Mouse (Mus musculus): Measurements from ENCODE around the gene Cstf1. TPM values are rescaled to one million over a fixed set of nuclear protein-coding genes. Genes with fewer than 3 reads are reported as not detected.

Cstf1 gene
- 18.5 and 19.7 TPM in 2 replicates for total RNA-seq (2015)
- total RNA-seq (2017), result 34.4 and 39.7 TPM in 2 replicates

DNA sequence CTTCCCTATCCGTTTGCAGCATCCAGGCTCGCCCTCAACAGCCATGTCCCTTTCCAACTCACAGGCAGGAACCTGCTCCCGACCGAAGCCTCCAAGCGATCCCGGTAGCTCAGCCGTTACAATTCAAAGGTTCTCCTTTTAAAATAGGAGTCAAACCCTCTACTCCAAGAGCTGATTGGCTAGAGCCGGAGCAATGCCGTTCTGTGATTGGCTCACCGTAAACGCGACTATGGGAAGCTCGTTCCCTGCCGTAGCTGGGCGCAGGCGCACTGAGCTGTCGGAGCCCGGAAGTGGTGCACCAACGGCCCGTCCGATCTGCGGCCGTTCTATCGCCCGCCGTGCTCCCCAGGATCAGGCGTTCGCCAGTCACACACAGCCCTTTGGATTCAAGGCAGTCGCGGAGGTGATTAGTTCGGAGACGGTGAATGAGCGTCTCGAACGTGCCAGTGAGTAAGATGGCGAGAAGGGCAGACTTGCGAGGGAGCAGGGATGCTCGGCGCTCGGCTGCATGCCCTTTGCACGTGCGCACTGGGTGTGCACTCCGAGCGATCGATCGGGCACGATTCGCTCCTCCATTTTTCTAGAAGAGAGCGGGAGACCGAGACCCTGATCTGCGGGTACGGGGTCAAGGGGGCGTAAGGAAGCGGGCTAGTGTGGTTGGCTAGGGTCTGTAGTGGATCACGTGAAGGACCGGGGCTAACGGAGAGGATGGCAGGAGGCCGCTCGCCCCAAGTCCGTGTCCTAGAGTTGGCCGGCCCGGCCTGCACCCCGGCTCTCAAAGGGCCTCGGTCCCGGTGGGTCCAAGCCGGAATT, at the start of gene Cstf1, which contains the start of gene Aurka:
Cstf1 (plus strand) TSS at position 271 of the 813 bp plus-strand sequence.
Aurka (minus strand) TSS at position 125 of the 813 bp plus-strand sequence.
- ATAC-seq (ENCODE audit: poor library complexity, severe bottlenecking), result peak; percentile 90

DNA sequence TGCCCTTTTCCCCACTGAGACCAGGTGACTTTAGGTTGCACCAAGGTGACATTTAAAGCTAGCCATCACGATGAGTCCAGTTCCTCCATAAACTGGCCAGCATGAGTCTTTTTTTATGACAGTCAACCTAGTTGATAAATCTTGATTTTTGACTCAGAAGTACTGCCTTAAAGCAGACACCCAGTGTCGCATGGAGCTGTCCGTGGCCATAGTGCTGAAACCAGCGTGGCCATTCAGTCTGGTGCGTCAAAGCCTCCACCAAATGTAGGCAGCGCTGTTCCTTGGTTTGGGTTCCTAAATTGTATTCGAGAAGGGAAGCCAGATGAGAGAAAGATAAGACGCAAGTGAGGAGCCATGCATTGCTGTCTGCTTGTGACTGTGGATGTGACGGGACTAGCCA, 49.6 kb upstream of the Cstf1 start:
- no peak for ATAC-seq (ENCODE audit: poor library complexity, severe bottlenecking)

DNA sequence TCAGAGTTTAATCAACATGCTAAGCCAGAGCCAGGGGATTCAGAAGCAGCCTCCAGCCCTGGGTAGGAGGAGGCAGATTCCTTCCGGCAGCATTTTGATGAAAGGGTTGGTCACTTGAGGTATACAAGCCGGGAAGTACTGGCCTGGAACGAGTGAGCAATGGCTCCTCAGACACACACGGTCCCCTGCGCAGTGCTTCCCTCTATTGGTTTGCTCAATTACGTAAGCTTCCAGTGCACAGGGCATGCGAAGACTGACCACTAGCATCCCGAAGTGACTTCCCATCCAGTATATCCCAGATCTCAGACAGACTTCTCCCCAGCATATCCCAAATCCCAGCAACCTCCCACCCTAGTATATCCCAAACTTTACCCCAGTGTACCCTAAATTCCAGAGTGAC, 42.2 kb upstream of the Cstf1 start:
- ATAC-seq (ENCODE audit: poor library complexity, severe bottlenecking), result no peak

DNA sequence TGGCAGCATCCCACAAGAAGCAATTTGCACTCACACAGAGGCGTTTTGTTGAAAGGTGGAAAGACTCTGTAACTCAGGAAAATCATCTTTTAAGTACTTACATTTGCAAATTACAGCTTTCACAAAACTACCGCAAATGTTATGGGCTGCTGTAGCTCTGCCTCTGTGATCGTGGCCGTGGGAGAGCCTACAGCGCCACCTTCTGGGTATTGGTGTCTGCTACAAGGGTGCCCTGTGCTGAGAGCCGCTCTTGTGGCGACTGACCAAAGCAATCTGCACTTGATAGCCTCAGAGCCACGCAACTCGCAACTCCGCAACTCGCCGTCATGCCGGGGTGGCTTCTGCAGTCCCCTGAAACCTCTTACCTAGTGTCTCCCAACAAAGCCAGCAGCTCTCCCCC, 41.3 kb upstream of the Cstf1 start:
- peak; percentile 24; the same call in 1 of the 2 replicates for ATAC-seq (ENCODE audit: poor library complexity, severe bottlenecking)

DNA sequence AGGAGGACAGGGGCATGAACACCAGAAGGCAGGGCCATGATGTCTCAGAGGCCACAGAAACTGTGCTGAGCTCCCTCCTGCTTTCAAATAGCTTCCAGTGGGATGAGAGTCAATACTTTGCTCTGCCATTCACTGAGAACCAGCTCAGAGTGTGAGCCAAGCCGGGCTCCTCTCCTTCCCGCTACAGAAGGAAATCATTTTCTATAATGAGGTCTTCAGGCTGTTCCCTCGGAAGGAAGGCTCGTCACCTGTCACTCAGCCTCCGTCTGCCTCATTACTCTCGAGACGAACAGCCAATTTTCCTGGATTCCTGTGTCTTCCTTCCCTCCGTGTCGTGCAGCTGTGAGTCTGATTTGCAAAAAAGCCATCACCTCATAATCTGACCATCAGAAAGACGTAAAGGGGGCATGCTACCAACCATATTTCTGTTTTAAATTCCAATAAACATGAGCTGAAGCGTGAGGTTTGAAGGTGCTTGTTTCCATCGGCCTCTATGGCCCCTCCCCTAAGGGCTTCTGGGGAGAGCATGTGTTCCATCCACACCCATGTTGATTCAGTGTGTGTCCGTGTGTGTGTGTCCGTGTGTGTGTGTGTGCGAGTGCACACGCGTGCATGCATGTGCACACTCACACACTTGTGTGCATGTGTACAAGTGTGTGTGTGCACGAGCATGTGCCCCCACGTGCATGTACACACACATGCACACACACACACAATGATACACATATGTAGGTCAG, 32.1 kb upstream of the Cstf1 start:
- ATAC-seq (ENCODE audit: poor library complexity, severe bottlenecking), result no peak

DNA sequence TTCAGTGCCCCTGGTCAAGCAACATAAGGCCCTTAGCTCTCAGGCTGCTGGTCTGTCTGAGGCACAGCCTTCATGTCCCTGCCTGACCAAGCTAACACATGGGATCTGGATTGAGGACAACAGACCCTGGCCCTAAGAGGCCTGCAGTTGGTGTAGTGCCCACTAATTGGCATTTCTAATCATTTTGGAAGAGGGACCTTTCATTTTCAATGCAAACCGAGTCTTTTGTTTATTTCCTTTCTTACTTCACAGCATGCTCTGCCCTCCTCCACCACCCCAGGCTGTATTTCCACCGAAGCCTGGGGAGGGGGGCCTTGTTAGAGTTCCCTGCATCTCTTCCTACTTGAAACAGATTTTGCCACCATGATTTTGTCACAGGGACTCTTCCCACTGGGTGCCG, 29.5 kb upstream of the Cstf1 start:
- ATAC-seq (ENCODE audit: poor library complexity, severe bottlenecking), result no peak

DNA sequence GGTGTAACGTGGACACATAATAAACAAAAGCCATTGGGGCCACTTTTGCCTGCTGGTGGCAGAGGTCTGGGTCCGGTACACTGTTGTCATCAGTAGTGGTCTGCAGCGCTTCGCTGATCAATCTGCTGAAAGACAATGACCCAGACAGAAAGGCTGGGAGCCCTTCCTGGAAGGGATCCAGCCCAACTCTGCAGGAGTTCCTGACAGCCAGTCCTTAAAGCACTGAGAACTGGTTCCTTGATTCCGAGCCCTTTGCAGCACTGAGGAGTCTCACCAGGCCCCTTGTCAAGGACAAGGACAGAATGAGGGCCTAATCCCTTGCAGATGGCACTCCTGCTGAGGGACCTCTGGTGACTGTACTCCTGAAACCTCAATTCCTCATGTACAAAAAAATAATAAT, 28.9 kb upstream of the Cstf1 start:
- ATAC-seq (ENCODE audit: poor library complexity, severe bottlenecking), result no peak

DNA sequence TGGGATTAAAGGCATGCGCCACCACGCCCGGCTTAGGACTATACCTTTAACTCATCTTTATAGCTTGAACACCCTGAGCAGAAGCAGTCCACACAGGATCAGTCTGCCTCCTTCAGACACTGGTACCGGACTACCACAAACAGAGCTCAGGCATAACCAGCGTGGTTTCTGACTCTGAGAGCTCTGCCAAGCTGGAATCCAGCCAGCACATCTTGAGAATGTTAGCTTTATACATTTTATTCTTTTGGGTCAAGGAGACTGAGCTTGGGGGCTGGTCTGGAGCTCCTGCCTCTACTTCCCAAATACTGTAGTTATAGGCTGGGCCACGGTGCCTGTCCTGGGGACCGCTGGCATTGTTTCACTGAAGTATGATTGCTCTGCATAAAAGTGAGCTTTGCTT, 26.7 kb upstream of the Cstf1 start:
- no peak for ATAC-seq (ENCODE audit: poor library complexity, severe bottlenecking)

DNA sequence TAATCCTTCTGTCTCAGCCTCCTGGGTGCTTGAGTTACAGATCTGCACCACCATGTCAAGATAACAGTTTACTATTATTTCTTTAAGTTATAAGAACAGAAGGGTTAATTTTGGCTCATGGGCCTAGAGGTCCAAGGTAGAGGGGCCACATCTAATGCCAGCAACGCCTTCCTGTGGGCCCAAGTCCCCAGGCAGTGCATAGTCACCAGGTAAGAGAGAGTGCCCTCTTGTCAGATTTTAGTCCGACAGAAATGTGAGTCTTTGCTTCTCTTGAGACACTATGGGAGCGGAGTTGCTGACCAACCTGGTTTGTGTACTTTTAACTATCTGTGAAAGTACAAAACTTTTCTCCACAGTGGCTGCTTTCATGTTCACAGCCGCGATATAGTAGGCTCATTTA, 25.8 kb upstream of the Cstf1 start:
- ATAC-seq (ENCODE audit: poor library complexity, severe bottlenecking), result no peak

DNA sequence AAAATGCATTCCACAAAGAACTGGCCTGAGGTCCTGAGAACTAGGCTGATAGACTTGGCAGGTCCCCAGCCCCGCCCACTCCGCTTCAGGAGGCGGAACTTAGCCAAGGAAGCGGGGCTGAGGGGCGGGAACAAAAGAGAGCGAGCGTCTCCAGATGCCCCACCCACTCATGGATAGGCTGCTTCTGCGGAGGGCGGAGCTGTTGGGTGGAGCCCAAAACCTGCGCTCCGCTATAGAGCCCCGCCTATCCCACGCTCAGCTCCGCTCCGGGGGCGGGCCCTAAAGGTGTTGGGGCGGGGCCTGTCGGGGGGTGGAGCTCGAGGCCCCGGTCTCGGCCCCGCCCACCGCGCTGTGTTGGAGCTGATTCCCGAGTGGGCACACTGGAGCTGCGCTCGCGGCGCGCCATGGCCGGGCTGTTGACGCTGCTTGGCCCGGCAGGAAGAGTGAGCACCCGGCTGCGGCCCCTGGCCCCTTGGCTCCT, 25.2 kb upstream of the Cstf1 start, which contains the start of gene Fam210b:
Fam210b (plus strand) TSS at position 308 of the 481 bp plus-strand sequence.
- peak; percentile 90 for ATAC-seq (ENCODE audit: poor library complexity, severe bottlenecking)

DNA sequence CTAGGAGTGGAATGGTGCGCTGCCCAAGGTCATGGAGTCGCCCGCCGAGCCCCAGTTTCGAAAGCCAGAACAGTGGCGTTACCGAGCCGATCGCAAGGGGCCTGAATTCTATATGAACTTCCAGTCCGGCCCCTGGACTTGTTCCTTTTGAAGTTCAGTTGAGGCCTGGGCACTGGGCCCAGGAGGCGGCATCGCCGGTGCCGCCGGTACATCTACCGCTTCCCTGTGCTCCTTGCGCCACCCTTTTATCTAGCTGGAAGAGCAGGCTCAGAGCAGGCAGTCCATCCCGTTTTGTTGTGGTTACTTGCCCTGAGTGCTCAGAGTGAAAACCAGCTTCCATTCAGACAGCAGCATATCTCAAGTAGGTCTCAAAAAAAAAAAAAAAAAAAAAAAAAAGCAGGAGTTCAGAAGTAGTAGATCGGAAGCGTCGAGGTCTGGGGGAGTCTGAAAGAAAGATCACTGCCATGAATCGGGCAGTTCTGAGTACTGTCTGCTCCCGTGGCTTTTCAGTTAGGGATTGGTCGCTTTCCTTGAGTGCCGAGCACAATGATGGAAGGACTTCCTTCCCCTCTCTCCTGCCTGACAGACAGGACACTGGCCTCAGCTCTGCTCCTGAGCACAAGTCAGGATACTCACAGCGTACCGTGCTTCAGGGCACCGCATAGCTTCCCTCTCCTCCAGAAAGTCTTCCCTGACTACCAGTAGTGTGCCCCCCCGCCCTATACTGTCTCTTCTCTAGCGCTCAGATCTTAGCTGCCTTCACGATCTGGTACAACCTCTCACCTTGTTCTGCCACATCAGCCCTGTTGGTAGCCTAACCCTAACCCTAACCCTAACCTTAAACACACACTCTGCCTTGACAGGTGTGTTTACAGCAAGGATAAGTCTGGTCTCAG, 24.2 kb upstream of the Cstf1 start:
- peak; percentile 25 for ATAC-seq (ENCODE audit: poor library complexity, severe bottlenecking)

DNA sequence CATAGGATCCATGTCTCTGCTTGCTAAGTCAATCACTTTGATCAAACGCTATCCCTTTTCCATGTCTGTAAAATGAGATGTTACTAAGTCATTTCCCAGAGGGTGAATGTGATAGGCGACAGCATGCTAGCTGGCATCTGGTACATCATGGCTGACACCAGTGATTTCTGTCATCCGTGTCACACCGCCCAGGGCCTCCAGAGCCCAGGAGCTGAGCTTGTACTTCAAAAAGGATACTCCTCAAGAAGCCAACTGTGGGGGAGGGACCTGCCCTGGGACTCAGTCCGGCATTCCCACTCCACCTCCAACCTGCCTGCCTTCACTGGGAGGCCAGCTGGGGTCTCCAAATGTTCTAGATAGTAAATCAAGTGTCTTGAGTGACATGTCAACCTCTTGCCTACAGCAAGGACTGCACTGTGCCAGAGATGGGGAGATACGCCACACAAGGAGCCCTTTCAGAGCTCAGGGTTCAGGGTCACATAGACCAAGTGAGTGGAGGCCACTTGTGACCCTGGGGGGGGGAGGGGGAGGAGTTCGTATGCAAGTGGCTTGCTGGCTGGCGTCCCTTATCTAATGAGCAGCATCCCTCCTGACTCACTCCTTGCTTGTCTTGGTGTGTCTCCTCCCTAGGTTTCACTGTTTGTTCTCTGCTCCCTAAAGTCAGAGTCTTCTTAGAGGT, 23.4 kb upstream of the Cstf1 start:
- ATAC-seq (ENCODE audit: poor library complexity, severe bottlenecking), result no peak

DNA sequence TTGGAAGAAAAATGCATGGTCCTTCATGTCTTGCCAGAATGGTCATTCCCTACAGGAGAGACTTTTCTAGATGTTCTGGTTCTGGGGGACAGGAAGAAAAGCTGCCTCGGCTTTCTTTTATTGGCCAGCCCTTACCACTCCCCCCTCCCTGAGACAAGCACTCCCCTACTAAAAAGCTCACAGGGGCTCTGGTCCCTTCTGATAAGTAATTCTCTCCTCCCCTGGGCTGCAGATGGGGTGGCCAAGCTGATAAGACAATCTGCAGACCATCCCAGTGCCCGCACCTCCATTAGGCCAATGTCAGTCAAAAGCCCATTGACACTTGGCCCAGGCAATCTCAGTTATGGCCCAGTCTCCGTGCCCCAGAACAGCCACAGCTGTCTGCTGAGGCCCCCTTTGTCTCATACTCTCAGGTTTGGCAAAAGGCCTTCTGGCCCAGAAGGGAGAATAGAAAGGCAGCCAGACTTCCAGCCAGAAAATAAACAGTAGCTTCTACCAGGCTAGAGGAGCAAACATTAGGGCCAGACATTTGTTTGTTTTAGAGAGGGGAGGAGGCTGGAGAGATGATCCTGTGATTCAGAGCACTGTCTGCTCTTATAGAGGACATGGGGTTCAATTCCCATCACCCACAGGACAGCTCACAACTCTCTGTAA, 22.1 kb upstream of the Cstf1 start:
- no peak for ATAC-seq (ENCODE audit: poor library complexity, severe bottlenecking)

DNA sequence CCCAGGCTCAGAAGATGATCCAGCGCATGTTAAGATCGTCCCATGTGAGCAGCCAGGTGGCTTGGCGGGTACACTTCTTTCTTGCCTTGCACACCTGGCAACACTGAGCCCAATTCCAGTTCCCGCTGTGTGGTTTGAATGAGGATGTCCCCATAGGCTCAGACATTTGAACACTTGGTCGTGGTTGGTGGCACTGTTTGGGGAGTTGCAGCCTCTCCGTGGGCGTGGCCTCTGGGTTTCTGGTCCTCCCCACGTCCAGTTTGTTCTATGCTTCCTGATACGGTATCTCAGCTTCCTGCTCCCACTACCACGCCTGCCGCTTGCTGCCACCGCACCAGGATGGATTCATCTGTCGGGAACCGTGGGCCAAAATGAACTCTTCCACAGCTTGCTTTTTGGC, 20.7 kb upstream of the Cstf1 start:
- ATAC-seq (ENCODE audit: poor library complexity, severe bottlenecking), result no peak

DNA sequence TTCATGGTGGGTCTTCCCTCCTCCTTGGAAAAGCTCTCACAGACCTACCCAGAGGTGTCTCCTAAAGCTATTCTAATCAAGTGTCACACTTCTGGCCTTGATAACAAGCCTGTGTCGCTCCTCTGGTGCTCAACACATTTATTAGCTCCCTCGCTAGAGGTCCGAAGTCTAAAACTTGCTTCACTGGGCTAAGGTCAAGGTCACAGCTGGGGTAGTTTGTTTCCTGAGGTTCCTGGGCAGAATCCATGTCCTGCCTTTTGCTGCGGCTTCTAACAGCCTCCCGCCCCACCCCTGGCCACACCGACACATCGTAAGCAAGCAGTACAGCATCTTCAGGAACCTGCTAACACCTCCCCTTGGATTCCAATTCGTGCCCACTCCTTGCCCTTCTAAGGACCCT, 19.7 kb upstream of the Cstf1 start:
- ATAC-seq (ENCODE audit: poor library complexity, severe bottlenecking), result no peak

DNA sequence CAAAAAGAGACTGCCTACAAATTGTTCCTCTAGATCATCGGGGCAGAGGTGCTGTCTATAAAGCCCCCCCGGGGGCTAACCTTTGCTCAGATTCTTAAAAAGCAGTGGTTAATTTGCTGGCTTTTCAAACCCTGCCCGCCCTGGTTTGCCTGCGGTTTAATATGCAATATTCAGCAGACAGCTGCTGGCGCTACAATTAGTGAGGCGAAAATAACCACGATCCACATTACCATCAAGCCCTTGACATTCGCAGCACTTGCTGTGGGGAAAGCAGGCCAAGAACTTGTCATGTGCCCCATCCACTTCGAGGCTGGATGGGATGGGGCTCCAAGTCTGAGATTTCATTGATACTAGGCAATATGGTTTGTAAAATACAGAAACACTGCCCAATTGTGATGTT, 17.3 kb upstream of the Cstf1 start:
- no peak for ATAC-seq (ENCODE audit: poor library complexity, severe bottlenecking)

DNA sequence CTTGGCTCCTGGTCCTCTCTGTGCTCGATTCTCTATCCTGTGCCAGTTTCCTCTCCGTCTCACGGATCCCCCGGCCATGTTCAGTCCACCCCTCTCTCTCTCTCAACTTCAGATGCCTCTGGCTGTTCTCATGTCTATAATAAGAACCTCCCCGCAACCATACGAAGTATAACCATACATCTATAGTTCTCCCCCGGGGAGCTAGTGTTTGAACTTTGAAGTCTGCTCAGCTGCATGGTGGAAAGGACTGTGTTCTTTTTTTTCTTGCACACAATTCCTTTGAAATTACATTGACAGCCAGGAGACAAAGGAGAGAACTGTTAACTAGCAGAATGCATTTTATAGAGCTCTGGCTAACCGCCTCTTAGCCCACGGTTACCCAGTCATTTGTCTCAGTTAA, 15.7 kb upstream of the Cstf1 start:
- no peak for ATAC-seq (ENCODE audit: poor library complexity, severe bottlenecking)

DNA sequence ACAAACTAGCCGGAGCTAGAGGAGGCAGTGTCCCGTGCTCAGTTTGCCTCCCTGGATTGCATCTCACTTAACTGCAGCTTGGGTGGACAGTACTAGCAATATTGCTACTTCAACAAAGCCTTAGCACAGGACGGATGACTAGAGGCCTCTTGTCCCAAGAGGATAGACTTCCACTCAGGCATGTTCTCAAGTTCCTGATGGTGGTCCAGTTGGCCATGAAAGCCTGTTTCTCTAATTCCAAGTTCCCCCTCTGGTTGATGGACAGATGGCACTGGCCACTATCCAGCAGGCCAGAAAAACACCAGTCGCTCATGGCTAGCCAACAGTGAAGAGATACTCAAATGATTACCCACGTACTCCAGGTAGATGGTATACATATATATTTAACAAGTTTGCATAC, 14.6 kb upstream of the Cstf1 start:
- no peak for ATAC-seq (ENCODE audit: poor library complexity, severe bottlenecking)

DNA sequence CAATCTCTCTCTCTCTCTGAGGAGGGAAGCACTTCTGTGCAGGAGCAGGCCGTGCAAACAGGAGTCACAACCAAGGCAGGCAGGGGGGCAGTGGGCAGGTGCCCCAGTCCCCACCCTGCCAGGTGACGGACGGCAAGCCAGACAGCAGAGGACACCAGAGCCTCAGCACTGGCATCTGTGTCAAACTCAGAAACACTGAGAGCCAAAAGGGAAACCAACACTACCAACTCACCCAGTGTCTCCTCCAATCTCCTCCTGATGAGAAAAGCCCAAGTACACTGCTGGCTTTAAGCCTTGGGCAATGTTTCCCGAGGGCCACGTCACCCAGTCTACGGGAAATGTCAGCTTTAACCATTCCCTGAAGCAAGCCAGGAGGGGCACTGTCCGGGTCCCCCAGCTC, 7.3 kb upstream of the Cstf1 start:
- no peak for ATAC-seq (ENCODE audit: poor library complexity, severe bottlenecking)

DNA sequence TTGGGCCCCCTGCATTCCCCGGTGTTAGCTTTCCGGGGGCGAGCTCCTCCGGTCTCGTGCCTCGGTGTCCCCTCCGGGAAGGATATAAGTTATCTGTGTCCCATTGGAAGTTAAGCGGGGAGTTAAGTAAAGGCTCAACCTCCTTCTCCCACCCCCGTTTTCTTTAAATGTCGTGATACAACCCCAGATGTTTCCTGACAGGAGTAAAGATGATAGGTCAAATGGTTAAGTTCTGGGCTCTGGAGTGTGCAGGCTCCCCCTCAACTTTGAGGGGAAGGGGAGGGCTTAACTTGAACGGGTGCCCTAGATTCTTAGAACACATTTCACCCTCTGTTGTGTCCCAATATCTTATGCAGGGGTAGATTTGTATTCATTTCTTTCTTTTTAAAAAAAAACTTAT, 777 bp downstream of the Cstf1 start:
- no peak for ATAC-seq (ENCODE audit: poor library complexity, severe bottlenecking)
